Mouse (Mus musculus) myocyte (in vitro differentiated cells): ENCODE measurements around the gene Dlg1. TPM values are rescaled to one million over a fixed set of nuclear protein-coding genes. Genes with fewer than 3 reads are reported as not detected.

ENCODE experiments used
- H3K27me3 ChIP-seq: one replicate; pipeline ENCODE4 v1.6.1; 2011; ENCODE audit not compliant: control insufficient read depth, insufficient read depth, insufficient read length
- H3K36me3 ChIP-seq: one replicate; pipeline ENCODE4 v1.6.1; 2011; ENCODE audit not compliant: control insufficient read depth, insufficient read depth
- H3K4me2 ChIP-seq: one replicate; pipeline ENCODE4 v1.6.1; 2011; ENCODE audit warnings: low read depth, control low read depth
- H3K4me3 ChIP-seq: one replicate; pipeline ENCODE4 v1.5.1; 2011; ENCODE audit warnings: mild to moderate bottlenecking, control low read depth, moderate library complexity
- H3K79me2 ChIP-seq: one replicate; pipeline ENCODE4 v1.6.1; 2011; ENCODE audit not compliant: control insufficient read depth, insufficient read depth
- H3ac ChIP-seq: one replicate; pipeline ENCODE4 v1.6.1; 2011; ENCODE audit not compliant: control insufficient read depth, insufficient read length
- CEBPB ChIP-seq: IDR thresholded peaks from 2 replicates; pipeline ENCODE4 v1.6.1; 2011; ENCODE audit warnings: mild to moderate bottlenecking, moderate library complexity; ENCODE audit not compliant: poor library complexity, insufficient read depth, severe bottlenecking
- E2F4 ChIP-seq: IDR thresholded peaks from one replicate; pipeline ENCODE4 v1.6.1; 2011; ENCODE audit warnings: mild to moderate bottlenecking, control low read depth, moderate library complexity; ENCODE audit not compliant: insufficient read depth
- MAX ChIP-seq: IDR thresholded peaks from one replicate; pipeline ENCODE4 v1.6.1; 2011; ENCODE audit warnings: low read depth, mild to moderate bottlenecking, control low read depth
- MYOD1 ChIP-seq, 3 experiments: IDR thresholded peaks; one replicate each; pipeline ENCODE4 v1.6.1; 2011; ENCODE audit warnings: control low read depth in 2 of 3, low read depth in 2 of 3, mild to moderate bottlenecking in 2 of 3, moderate library complexity in 1 of 3; ENCODE audit not compliant: insufficient read length in 2 of 3, control insufficient read depth in 1 of 3
- MYOG ChIP-seq, 3 experiments: IDR thresholded peaks; one replicate each; pipeline ENCODE4 v1.6.1; 2011; ENCODE audit warnings: control low read depth in 2 of 3, low read depth in 2 of 3, mild to moderate bottlenecking in 2 of 3; ENCODE audit not compliant: insufficient read length in 2 of 3, control insufficient read depth in 1 of 3, insufficient read depth in 1 of 3
- POLR2A ChIP-seq: IDR thresholded peaks from one replicate; pipeline ENCODE4 v1.6.1; 2011; ENCODE audit warnings: low read depth, mild to moderate bottlenecking, control low read depth, moderate library complexity; ENCODE audit not compliant: insufficient read length
- POLR2AphosphoS2 ChIP-seq: IDR thresholded peaks from one replicate; pipeline ENCODE4 v1.6.1; 2011; ENCODE audit warnings: low read depth, control low read depth; ENCODE audit not compliant: insufficient read length
- REST ChIP-seq: IDR thresholded peaks from one replicate; pipeline ENCODE4 v1.6.1; 2011; ENCODE audit warnings: mild to moderate bottlenecking, control low read depth, moderate library complexity; ENCODE audit not compliant: insufficient read depth, insufficient read length
- SRF ChIP-seq: IDR thresholded peaks from one replicate; pipeline ENCODE4 v1.6.1; 2011; ENCODE audit warnings: low read depth; ENCODE audit not compliant: control insufficient read depth, insufficient read length
- TCF12 ChIP-seq: IDR thresholded peaks from one replicate; pipeline ENCODE4 v1.6.1; 2011; ENCODE audit warnings: mild to moderate bottlenecking, control low read depth; ENCODE audit not compliant: poor library complexity, insufficient read depth, severe bottlenecking
- TCF3 ChIP-seq: IDR thresholded peaks from one replicate; pipeline ENCODE4 v1.6.1; 2011; ENCODE audit warnings: low read depth, control low read depth; ENCODE audit not compliant: insufficient read length
- USF1 ChIP-seq: IDR thresholded peaks from one replicate; pipeline ENCODE4 v1.6.1; 2011; ENCODE audit warnings: low read depth, mild to moderate bottlenecking, control low read depth, moderate library complexity
- polyA plus RNA-seq: library from polyadenylated mRNA; unstranded; fragments of >200 nt; fragmentation: generic; extraction: Trizol; gene quantifications from one replicate; pipeline ENCODE4 v1.2.1, GENCODE M21; 2012; ENCODE audit warnings: missing spikeins

Gene Dlg1
- polyA plus RNA-seq, 1 experiment, result 23.2 TPM

GRCm38 (mm10) chr16:31641776-31642175 lies 21.5 kb upstream of the Dlg1 start:
- no peak for TF ChIP-seq CEBPB
- no peak for TF ChIP-seq TCF3
- no peak for TF ChIP-seq REST
- TF ChIP-seq TCF12, result no peak
- H3ac ChIP-seq, result no peak overlapping the region
- H3K79me2 ChIP-seq, result no peaks in the 10 kb centered on the region
- H3K4me2 ChIP-seq, result no peak overlapping the region
- no peaks in the 10 kb centered on the region for H3K36me3 ChIP-seq
- no peak overlapping the region for H3K4me3 ChIP-seq
- H3K27me3 ChIP-seq, result no peaks in the 10 kb centered on the region

DNA sequence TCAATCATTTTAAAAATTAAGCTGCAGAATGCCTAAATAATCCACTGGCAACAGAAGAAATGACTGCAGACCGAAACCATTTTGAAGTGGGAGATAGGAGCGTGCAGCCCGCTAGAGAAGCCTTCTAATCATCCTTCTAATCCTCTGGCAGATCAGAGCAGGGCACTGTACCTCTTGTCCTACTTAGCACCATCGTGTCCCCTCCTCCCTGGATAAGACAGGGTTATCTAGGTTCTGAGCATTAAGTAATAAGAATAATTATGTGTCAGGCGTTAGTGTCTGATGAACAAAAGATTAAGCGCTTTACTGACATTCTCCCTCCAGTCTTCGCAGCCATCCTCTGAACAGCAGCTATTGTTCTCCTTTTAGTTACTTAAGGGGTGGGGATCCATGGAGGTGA lies 16.0 kb upstream of the Dlg1 start:
- H3ac ChIP-seq, result no peak overlapping the region
- no peaks in the 10 kb centered on the region for H3K36me3 ChIP-seq
- no peaks in the 10 kb centered on the region for H3K27me3 ChIP-seq
- TF ChIP-seq MYOG (IDR thresholded peaks at IDR 0.05; ENCODE audit: control insufficient read depth in 1 of 3, insufficient read depth in 1 of 3, insufficient read length in 2 of 3, low read depth in 2 of 3) (no peak), POLR2AphosphoS2 (no peak), MAX (no peak), TCF12 (no peak), POLR2A (no peak), CEBPB (no peak), E2F4 (no peak), TCF3 (no peak), SRF (no peak), USF1 (no peak), MYOD1 (IDR thresholded peaks at IDR 0.05; ENCODE audit: control insufficient read depth in 1 of 3, insufficient read length in 2 of 3, low read depth in 2 of 3) (no peak), REST (no peak)
- no peaks in the 10 kb centered on the region for H3K79me2 ChIP-seq
- H3K4me3 ChIP-seq, result no peak overlapping the region
- H3K4me2 ChIP-seq, result no peak overlapping the region

GRCm38 (mm10) chr16:31650788-31651187 lies 12.5 kb upstream of the Dlg1 start:
- no peak for TF ChIP-seq MYOG (IDR thresholded peaks at IDR 0.05; ENCODE audit: control insufficient read depth in 1 of 3, insufficient read depth in 1 of 3, insufficient read length in 2 of 3, low read depth in 2 of 3)
- no peak for TF ChIP-seq TCF12
- peak in 1 of 3 experiments; percentile 19 for TF ChIP-seq MYOD1 (IDR thresholded peaks at IDR 0.05; ENCODE audit: control insufficient read depth in 1 of 3, insufficient read length in 2 of 3, low read depth in 2 of 3)
- TF ChIP-seq POLR2AphosphoS2, result no peak
- TF ChIP-seq MAX, result no peak
- no peak for TF ChIP-seq USF1
- TF ChIP-seq CEBPB, result no peak
- no peak for TF ChIP-seq REST
- no peaks in the 10 kb centered on the region for H3K36me3 ChIP-seq
- no peak overlapping the region for H3K4me2 ChIP-seq

DNA sequence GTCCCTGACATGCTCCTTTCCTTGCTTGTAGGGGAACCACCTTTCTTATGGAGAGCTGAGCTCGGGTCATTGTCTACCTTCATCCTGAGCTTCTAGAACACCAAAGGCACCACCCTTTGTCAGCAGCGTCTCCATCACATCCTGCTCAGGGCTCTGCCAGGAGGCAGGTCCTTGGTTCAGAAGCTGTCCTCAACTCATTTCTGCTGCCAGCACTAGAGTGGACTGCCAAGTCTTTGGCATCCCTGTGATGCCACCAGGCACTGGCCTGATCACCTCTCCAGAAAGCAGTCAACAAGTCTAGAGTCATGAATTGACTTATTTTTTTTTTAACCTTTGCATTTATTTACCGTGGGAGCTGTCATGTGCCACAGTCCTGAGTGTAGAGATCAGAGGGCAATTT lies 11.7 kb upstream of the Dlg1 start:
- no peak overlapping the region for H3K4me3 ChIP-seq
- H3K79me2 ChIP-seq, result no peaks in the 10 kb centered on the region
- H3K36me3 ChIP-seq, result no peaks in the 10 kb centered on the region
- no peaks in the 10 kb centered on the region for H3K27me3 ChIP-seq
- H3K4me2 ChIP-seq, result no peak overlapping the region
- TF ChIP-seq MYOD1 (IDR thresholded peaks at IDR 0.05; ENCODE audit: control insufficient read depth in 1 of 3, insufficient read length in 2 of 3, low read depth in 2 of 3), result no peak
- no peak for TF ChIP-seq MAX
- no peak for TF ChIP-seq POLR2A
- no peak for TF ChIP-seq E2F4
- TF ChIP-seq MYOG (IDR thresholded peaks at IDR 0.05; ENCODE audit: control insufficient read depth in 1 of 3, insufficient read depth in 1 of 3, insufficient read length in 2 of 3, low read depth in 2 of 3), result no peak
- H3ac ChIP-seq, result no peak overlapping the region

More at GRCm38 (mm10) chr16:31650788-31651187, 12.5 kb upstream of the Dlg1 start:
- Histone ChIP-seq H3K27me3 (no peaks in the 10 kb centered on the region), H3K4me3 (no peak overlapping the region), H3K79me2 (no peaks in the 10 kb centered on the region), H3ac (no peak overlapping the region)

- Histone ChIP-seq H3K27me3 (no peaks in the 10 kb centered on the region), H3K4me3 (no peak overlapping the region), H3ac (no peak overlapping the region), H3K36me3 (no peaks in the 10 kb centered on the region), H3K79me2 (no peaks in the 10 kb centered on the region), H3K4me2 (no peak overlapping the region)
- no peak for TF ChIP-seq POLR2A
- TF ChIP-seq REST, result no peak
- TF ChIP-seq CEBPB, result no peak
- no peak for TF ChIP-seq MYOG (IDR thresholded peaks at IDR 0.05; ENCODE audit: control insufficient read depth in 1 of 3, insufficient read depth in 1 of 3, insufficient read length in 2 of 3, low read depth in 2 of 3)
These were observed 11.0 kb upstream of the Dlg1 start for GRCm38 (mm10) chr16:31652115-31652843.
